Mouse (Mus musculus) left cerebral cortex, adult 2 months (tissue): ENCODE results near the gene Ppm1m. TPM values are rescaled to one million over a fixed set of nuclear protein-coding genes. Genes with fewer than 3 reads are reported as not detected.

Source experiments
- DNase-seq, 2 experiments: peaks; one replicate each; pipeline ENCODE4 v3.0.0; 2021 to 2022; ENCODE audit warnings: low spot score in 2 of 2, mixed read lengths in 1 of 2; ENCODE audit errors: extremely low spot score in 1 of 2
- H3K27ac ChIP-seq: fragments of 200-600 bp; 2 replicates; pipeline ENCODE4 v1.8.1; 2022
- H3K4me3 ChIP-seq: fragments of 200-600 bp; 2 replicates; pipeline ENCODE4 v1.8.1; 2022
- CTCF ChIP-seq: fragments of 200-600 bp; IDR thresholded peaks from 2 replicates; pipeline ENCODE4 v1.8.1; 2022; ENCODE audit warnings: antibody characterized with exemption, mild to moderate bottlenecking, moderate library complexity
- intact Hi-C: fragments of 180-260 bp; cut with DNase I; formaldehyde crosslinking; loops from one replicate; pipeline ENCODE4 v1.15.1; 2025
- total RNA-seq, 2 experiments: library from RNA; stranded (reverse); gene quantifications; 2 replicates each; pipeline ENCODE4 v1.2.3; 2021

Ppm1m gene
- total RNA-seq, 2 experiments from 2014 or later = 22.2 to 26.4 TPM

- TF ChIP-seq CTCF = no peak
- intact Hi-C loops = no loop called here
- DNase-seq = peak in 1 of 2 experiments; percentile 58
- peak overlapping the region; percentile 74 for H3K27ac ChIP-seq
- H3K4me3 ChIP-seq = peak overlapping the region; percentile 57
These were observed 536 bp downstream of the Ppm1m start for GRCm38 (mm10) chr9:106198962-106199458.

- H3K27ac ChIP-seq = no peak overlapping the region
- no peak for TF ChIP-seq CTCF
- DNase-seq = no peak
- H3K4me3 ChIP-seq = no peak overlapping the region
- intact Hi-C loops = no loop called here
These were observed 1.8 kb downstream of the Ppm1m start for GRCm38 (mm10) chr9:106197732-106198131.

- no peak overlapping the region for H3K27ac ChIP-seq
- no peak for DNase-seq
- intact Hi-C loops = no loop called here
- no peak for TF ChIP-seq CTCF
- H3K4me3 ChIP-seq = no peak overlapping the region
These were observed 2.3 kb downstream of the Ppm1m start for GRCm38 (mm10) chr9:106197081-106197713.

- intact Hi-C loops = no loop called here
- no peak for TF ChIP-seq CTCF
- DNase-seq = peak in 1 of 2 experiments; percentile 46
- Histone ChIP-seq H3K27ac (peak overlapping the region; percentile 76), H3K4me3 (no peak overlapping the region)
These were observed 3.9 kb downstream of the Ppm1m start for GRCm38 (mm10) chr9:106195693-106196092.

GRCm38 (mm10) chr9:106193930-106194807 is 5.4 kb downstream of the Ppm1m start:
- H3K27ac ChIP-seq = peak overlapping the region; percentile 76
- DNase-seq = no peak
- intact Hi-C loops = no loop called here
- TF ChIP-seq CTCF = no peak; the same call in none of the 2 replicates
- H3K4me3 ChIP-seq = no peak overlapping the region

GRCm38 (mm10) chr9:106192998-106193397 is 6.5 kb downstream of the Ppm1m start:
- DNase-seq = no peak
- H3K4me3 ChIP-seq = no peak overlapping the region
- no peak for TF ChIP-seq CTCF
- H3K27ac ChIP-seq = peak overlapping the region; percentile 63
- intact Hi-C loops = no loop called here

- no peak for TF ChIP-seq CTCF
- Histone ChIP-seq H3K4me3 (no peak overlapping the region), H3K27ac (peak overlapping the region; percentile 37; the same call in 1 of the 2 replicates)
- DNase-seq = no peak
- intact Hi-C loops = no loop called here
These were observed 7.5 kb downstream of the Ppm1m start for GRCm38 (mm10) chr9:106192024-106192423.

GRCm38 (mm10) chr9:106191355-106191754 is 8.2 kb downstream of the Ppm1m start:
- Histone ChIP-seq H3K4me3 (no peak overlapping the region), H3K27ac (no peak overlapping the region)
- no peak for TF ChIP-seq CTCF
- no peak for DNase-seq
- intact Hi-C loops = no loop called here

GRCm38 (mm10) chr9:106183996-106184395 is 15.6 kb downstream of the Ppm1m start:
- intact Hi-C loops = no loop called here
- DNase-seq = no peak
- Histone ChIP-seq H3K27ac (no peak overlapping the region), H3K4me3 (no peak overlapping the region)
- TF ChIP-seq CTCF = no peak

GRCm38 (mm10) chr9:106182146-106182545 is 17.4 kb downstream of the Ppm1m start:
- intact Hi-C loops = no loop called here
- H3K27ac ChIP-seq = no peak overlapping the region
- no peak for TF ChIP-seq CTCF
- no peak overlapping the region for H3K4me3 ChIP-seq
- no peak for DNase-seq

GRCm38 (mm10) chr9:106179964-106180363 is 19.6 kb downstream of the Ppm1m start:
- no peak for DNase-seq
- TF ChIP-seq CTCF = no peak
- H3K4me3 ChIP-seq = no peak overlapping the region
- no peak overlapping the region for H3K27ac ChIP-seq
- intact Hi-C loops = loop anchor here (10.0 kb wide), 1 partner anchor 245 kb away; the partner anchor contains the start of gene Rpl29

GRCm38 (mm10) chr9:106179454-106179853 is 20.1 kb downstream of the Ppm1m start:
- intact Hi-C loops = loop anchor here (10.0 kb wide), 1 partner anchor 245 kb away; the partner anchor contains the start of gene Rpl29
- DNase-seq = no peak
- no peak overlapping the region for H3K4me3 ChIP-seq
- no peak for TF ChIP-seq CTCF
- H3K27ac ChIP-seq = no peak overlapping the region
